Mouse (Mus musculus) megakaryocyte, embryonic 14.5 days (primary cell): ENCODE measurements around the gene Bpifb6.

Source experiments
- FLI1 ChIP-seq: IDR thresholded peaks from 2 replicates; pipeline ENCODE4 v1.6.1; 2012; ENCODE audit warnings: low read length, inconsistent platforms, mixed read lengths
- GATA1 ChIP-seq: IDR thresholded peaks from 3 replicates; pipeline ENCODE4 v1.6.1; 2012; ENCODE audit warnings: mixed read lengths, low read length, inconsistent platforms, borderline replicate concordance

DNA sequence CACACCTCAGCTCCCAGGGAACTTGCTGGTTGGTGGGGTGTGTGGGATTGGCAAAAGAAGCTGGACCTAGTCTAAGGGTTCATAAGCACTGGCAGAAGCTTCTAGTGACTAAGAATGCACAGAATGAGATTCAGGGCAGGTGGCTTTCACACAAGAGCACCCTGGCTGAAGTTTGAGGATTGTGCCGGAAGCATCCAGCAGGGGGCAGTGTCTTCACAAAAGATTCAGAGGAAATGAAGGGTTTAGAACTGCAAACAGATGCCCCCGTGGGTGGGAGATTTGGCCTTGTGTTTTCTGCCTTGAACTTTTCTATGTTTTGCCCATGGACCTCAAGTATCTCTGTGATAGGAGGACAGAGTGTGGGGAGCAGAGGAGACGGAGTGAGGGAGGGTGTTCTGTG lies 43.3 kb downstream of the Bpifb6 start:
- TF ChIP-seq FLI1 (no peak), GATA1 (no peak)
